Mouse (Mus musculus): ENCODE measurements around the gene Snrpf.

- TF ChIP-seq CTCF (IDR thresholded peaks at IDR 0.05; ENCODE audit: low read depth) (no peak), EP300 (optimal IDR thresholded peaks at IDR 0.05) (no peak)
These were observed 45.3 kb downstream of the Snrpf start for GRCm38 (mm10) chr10:93544172-93544571.
